Mouse (Mus musculus): Measurements from ENCODE around the gene Thsd7a. TPM values are rescaled to one million over a fixed set of nuclear protein-coding genes. Genes with fewer than 3 reads are reported as not detected.

Thsd7a gene
- total RNA-seq (2012; rRNA removed) (0.30 TPM in 1 of 2 replicates, not detected in the other), total RNA-seq (2014; rRNA removed) (not detected in 2 replicates), polyA plus RNA-seq (2012; ENCODE audit: insufficient read length, low read depth) (not detected in 2 replicates)

GRCm38 (mm10) chr6:12748787-12749530 lies at the start of gene Thsd7a:
Thsd7a (minus strand) TSS chr6:12749410.
- Histone ChIP-seq H3K4me3 (replicated peaks in 1 of 3; ENCODE audit: low read depth in 2 of 3, low read length in 2 of 3, poor library complexity in 1 of 3) (no peak within 1 kb of the TSS), H3K36me3 (replicated peaks in 1 of 2; ENCODE audit: control insufficient read depth in 1 of 2, insufficient read depth in 1 of 2, low read length in 1 of 2) (no peaks in the 10 kb centered on the region), H3K27ac (ENCODE audit: insufficient read depth, low read depth) (no peak within 1 kb of the TSS), H3K9ac (ENCODE audit: insufficient read depth, low read depth) (no peak within 1 kb of the TSS), H3K4me2 (ENCODE audit: insufficient read depth, low read depth, poor library complexity, severe bottlenecking) (no peak within 1 kb of the TSS), H3K9me3 (replicated peaks; ENCODE audit: low read length) (no peaks in the 10 kb centered on the region), H3K79me2 (replicated peaks; ENCODE audit: control insufficient read depth, extremely low read depth, insufficient read depth, poor library complexity, severe bottlenecking) (no peaks in the 10 kb centered on the region), H3K4me1 (ENCODE audit: control insufficient read depth in 1 of 2, insufficient read depth in 2 of 2) (no peaks in the 10 kb centered on the region), H3K27me3 (replicated peaks) (no peaks in the 10 kb centered on the region)
- in situ Hi-C loops (cut with MboI; ENCODE audit: low pct_ligation_motif_present, low pct_unique_long_range_greater_than_20kb, low sequenced_read_pairs): no loop called here
- dilution Hi-C loops (cut with MboI; ENCODE audit: extremely low pct_ligation_motif_present, extremely low pct_unique_long_range_greater_than_20kb, low sequenced_read_pairs): no loop called here
- TF ChIP-seq HCFC1 (IDR thresholded peaks at IDR 0.05; ENCODE audit: low read depth, low read length): no peak
- TF ChIP-seq ELF1 (IDR thresholded peaks at IDR 0.05; ENCODE audit: low read depth, low read length): no peak
- no peak for TF ChIP-seq JUND (conservative IDR thresholded peaks at IDR 0.05; ENCODE audit: low read depth, low read length)
- TF ChIP-seq ZC3H11A (IDR thresholded peaks at IDR 0.05; ENCODE audit: low read depth, low read length): no peak
- no peak for TF ChIP-seq GABPA (IDR thresholded peaks at IDR 0.05; ENCODE audit: insufficient replicate concordance, low read depth, low read length)
- DNase-seq (ENCODE audit: extremely low read depth): no peak

GRCm38 (mm10) chr6:12787129-12787528 lies 37.9 kb upstream of the Thsd7a start:
- Histone ChIP-seq H3K36me3 (replicated peaks in 1 of 2; ENCODE audit: control insufficient read depth in 1 of 2, insufficient read depth in 1 of 2, low read length in 1 of 2) (no peaks in the 10 kb centered on the region), H3K4me3 (replicated peaks in 1 of 3; ENCODE audit: low read depth in 2 of 3, low read length in 2 of 3, poor library complexity in 1 of 3) (no peak overlapping the region), H3K4me2 (ENCODE audit: insufficient read depth, low read depth, poor library complexity, severe bottlenecking) (no peak overlapping the region), H3K9me3 (replicated peaks; ENCODE audit: low read length) (no peaks in the 10 kb centered on the region), H3K27ac (ENCODE audit: insufficient read depth, low read depth) (no peak overlapping the region), H3K9ac (ENCODE audit: insufficient read depth, low read depth) (no peak overlapping the region), H3K79me2 (replicated peaks; ENCODE audit: control insufficient read depth, extremely low read depth, insufficient read depth, poor library complexity, severe bottlenecking) (no peaks in the 10 kb centered on the region), H3K4me1 (ENCODE audit: control insufficient read depth in 1 of 2, insufficient read depth in 2 of 2) (no peaks in the 10 kb centered on the region), H3K27me3 (replicated peaks) (no peaks in the 10 kb centered on the region)
- in situ Hi-C loops (cut with MboI; ENCODE audit: low pct_ligation_motif_present, low pct_unique_long_range_greater_than_20kb, low sequenced_read_pairs): no loop called here
- no peak for TF ChIP-seq EP300 (IDR thresholded peaks at IDR 0.05; ENCODE audit: low read length)
- no peak for TF ChIP-seq NELFE (IDR thresholded peaks at IDR 0.05; ENCODE audit: low read depth, low read length)
- no peak for TF ChIP-seq IRF4 (IDR thresholded peaks at IDR 0.05; ENCODE audit: low read depth, low read length)
- no peak for TF ChIP-seq JUN (IDR thresholded peaks at IDR 0.05; ENCODE audit: insufficient read depth, low read depth, low read length)
- no peak for TF ChIP-seq ZNF384 (IDR thresholded peaks at IDR 0.05; ENCODE audit: low read depth, low read length)
- TF ChIP-seq USF2 (conservative IDR thresholded peaks at IDR 0.05; ENCODE audit: low read depth, low read length): no peak
- TF ChIP-seq USF1 (IDR thresholded peaks at IDR 0.05; ENCODE audit: low read depth, low read length): no peak
- no peak for TF ChIP-seq BHLHE40 (IDR thresholded peaks at IDR 0.05; ENCODE audit: low read depth, low read length)
- dilution Hi-C loops (cut with MboI; ENCODE audit: extremely low pct_ligation_motif_present, extremely low pct_unique_long_range_greater_than_20kb, low sequenced_read_pairs): no loop called here
- no peak for DNase-seq (ENCODE audit: extremely low read depth)
